Mouse (Mus musculus) forelimb bud, embryonic 11.5 days (tissue): ENCODE data around the gene Mapt.

Experiments used
- DNase-seq: peaks from one replicate; pipeline ENCODE4 v3.0.0-alpha.2; 2012; ENCODE audit warnings: low read depth, low spot score

Gene Mapt

GRCm38 (mm10) chr11:104272352-104272751 lies 41.2 kb downstream of the Mapt start:
- no peak for DNase-seq

GRCm38 (mm10) chr11:104275765-104276164 lies 44.6 kb downstream of the Mapt start:
- DNase-seq, result no peak

- peak; percentile 53 for DNase-seq
Observed at GRCm38 (mm10) chr11:104278222-104278621, 47.0 kb downstream of the Mapt start.

- no peak for DNase-seq
Observed at GRCm38 (mm10) chr11:104279049-104279448, 47.9 kb downstream of the Mapt start.

GRCm38 (mm10) chr11:104279538-104279937 lies 48.3 kb downstream of the Mapt start:
- no peak for DNase-seq

- DNase-seq, result no peak
Observed at GRCm38 (mm10) chr11:104281501-104281900, 50.3 kb downstream of the Mapt start.

GRCm38 (mm10) chr11:104287113-104287512 lies 55.9 kb downstream of the Mapt start:
- DNase-seq, result no peak

GRCm38 (mm10) chr11:104288835-104289198 lies 57.6 kb downstream of the Mapt start:
- DNase-seq, result no peak

GRCm38 (mm10) chr11:104289199-104290031 lies 58.2 kb downstream of the Mapt start:
- DNase-seq, result peak; percentile 85

- DNase-seq, result no peak
Observed at GRCm38 (mm10) chr11:104292443-104293220, 61.4 kb downstream of the Mapt start.

- no peak for DNase-seq
Observed at GRCm38 (mm10) chr11:104293241-104293640, 62.1 kb downstream of the Mapt start.

GRCm38 (mm10) chr11:104295145-104295544 lies 64.0 kb downstream of the Mapt start:
- DNase-seq, result no peak

GRCm38 (mm10) chr11:104295656-104296055 lies 64.5 kb downstream of the Mapt start:
- DNase-seq, result peak; percentile 23

GRCm38 (mm10) chr11:104297671-104298070 lies 66.5 kb downstream of the Mapt start:
- no peak for DNase-seq

- DNase-seq, result peak; percentile 28
Observed at GRCm38 (mm10) chr11:104302628-104303027, 71.4 kb downstream of the Mapt start.

GRCm38 (mm10) chr11:104303088-104303960 lies 72.1 kb downstream of the Mapt start:
- peak; percentile 63 for DNase-seq

- no peak for DNase-seq
Observed at GRCm38 (mm10) chr11:104305711-104306110, 74.5 kb downstream of the Mapt start.

- DNase-seq, result no peak
Observed at GRCm38 (mm10) chr11:104306483-104306882, 75.3 kb downstream of the Mapt start.

GRCm38 (mm10) chr11:104307136-104307535 lies 75.9 kb downstream of the Mapt start:
- no peak for DNase-seq

GRCm38 (mm10) chr11:104309377-104310225 lies 78.4 kb downstream of the Mapt start:
- no peak for DNase-seq
